Mouse (Mus musculus): ENCODE measurements around the gene Skap1.

GRCm38 (mm10) chr11:96620006-96620405 is 155.6 kb downstream of the Skap1 start:
- TF ChIP-seq CTCF (IDR thresholded peaks at IDR 0.05; ENCODE audit: borderline replicate concordance, insufficient read depth, low read length), result no peak
- TF ChIP-seq POLR2A (IDR thresholded peaks at IDR 0.05; ENCODE audit: low read depth, low read length), result no peak
